Mouse (Mus musculus) common myeloid progenitor, adult 5-6 weeks (primary cell): ENCODE measurements at regions not wholly inside any gene's neighbourhood (a gene's known extent, or its start where the extent isn't known, plus 50 kb on each side); places are given as distances from the start of the nearest gene placed in this dataset.
"Not testable (repeated sequence)": the region's sequence is repeated elsewhere in the genome, so short reads cannot be mapped to it uniquely, and the experiment has no call there.

ENCODE experiments used
- ATAC-seq: replicated peaks from 2 replicates; pipeline ENCODE4 v1.8.0; 2016; ENCODE audit warnings: low read depth, mild to moderate bottlenecking, moderate TSS enrichment, inconsistent platforms; ENCODE audit not compliant: poor library complexity, severe bottlenecking

GRCm38 (mm10) chr2:100918122-100918521 lies 706.4 kb upstream of the Rag2 start:
- ATAC-seq, result no peak

DNA sequence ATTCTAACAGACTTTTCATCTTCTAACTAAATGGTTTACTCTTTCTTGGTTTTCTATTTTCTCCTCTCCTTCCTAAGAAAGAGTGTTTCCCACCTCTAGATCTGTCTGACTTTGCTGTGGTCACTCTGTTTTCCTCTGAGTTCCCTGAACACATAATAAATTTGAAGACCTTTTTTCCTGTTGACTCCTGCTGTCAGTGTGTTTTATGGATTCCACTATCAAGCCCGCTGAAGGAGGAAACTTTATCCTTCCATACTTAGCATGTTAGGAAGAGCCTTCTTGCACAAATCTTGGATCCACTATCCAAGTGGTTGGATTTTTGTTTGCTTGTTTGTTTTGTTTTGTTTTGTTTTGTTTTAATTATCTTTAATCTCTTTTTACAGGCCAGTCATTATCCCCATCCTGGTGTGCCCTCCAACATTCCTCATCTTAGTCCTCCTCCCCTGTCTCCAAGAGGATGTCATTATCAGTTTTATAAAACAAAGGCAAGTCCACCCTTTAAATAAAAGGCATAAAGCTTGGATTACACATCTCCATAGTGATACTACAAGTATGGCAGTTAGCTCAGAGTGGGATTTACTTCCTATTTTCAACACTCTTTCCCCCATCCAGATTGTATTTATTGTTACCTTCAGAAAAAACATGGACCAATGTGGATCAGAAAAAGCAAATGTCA lies 704.8 kb upstream of the Rag2 start:
- no peak for ATAC-seq

DNA sequence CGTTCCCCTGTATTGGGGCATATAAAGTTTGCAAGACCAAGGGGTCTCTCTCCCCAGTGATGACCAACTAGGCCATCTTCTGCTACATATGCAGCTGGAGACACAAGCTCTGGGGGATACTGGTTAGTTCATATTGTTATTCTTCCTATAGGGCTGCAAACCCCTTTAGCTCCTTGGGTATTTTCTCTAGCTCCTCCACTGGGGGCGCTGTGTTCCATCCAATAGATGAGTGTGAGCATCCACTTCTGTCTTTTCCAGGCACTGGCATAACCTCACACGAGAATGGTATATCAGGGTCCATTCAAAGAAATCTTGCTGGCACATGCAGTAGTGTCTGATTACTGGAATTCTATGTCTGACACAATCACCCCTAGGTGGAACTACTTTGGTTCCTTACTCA lies 675.9 kb upstream of the Rag2 start:
- ATAC-seq, result not testable (repeated sequence)

- ATAC-seq, result no peak
These were observed 665.1 kb upstream of the Rag2 start for GRCm38 (mm10) chr2:100959412-100959811.

DNA sequence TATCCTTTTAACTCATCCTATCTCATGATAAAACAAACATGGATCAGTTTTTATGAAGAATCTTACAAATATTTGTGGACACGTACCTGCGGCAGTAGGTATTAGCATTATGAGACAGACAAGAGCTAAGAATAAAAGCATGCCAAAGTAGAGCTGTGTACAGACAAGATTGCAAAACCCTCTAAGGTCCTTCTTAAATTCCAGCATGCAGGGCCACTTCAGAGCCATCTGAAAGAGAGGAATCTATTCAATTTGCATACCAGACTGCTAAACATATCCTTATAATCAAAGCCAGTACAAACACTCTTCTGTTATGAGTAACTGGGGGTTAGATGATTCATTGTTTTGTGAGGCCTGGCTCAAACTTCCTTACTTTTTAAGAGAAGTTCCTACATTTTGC lies 659.9 kb upstream of the Rag2 start:
- ATAC-seq, result no peak

DNA sequence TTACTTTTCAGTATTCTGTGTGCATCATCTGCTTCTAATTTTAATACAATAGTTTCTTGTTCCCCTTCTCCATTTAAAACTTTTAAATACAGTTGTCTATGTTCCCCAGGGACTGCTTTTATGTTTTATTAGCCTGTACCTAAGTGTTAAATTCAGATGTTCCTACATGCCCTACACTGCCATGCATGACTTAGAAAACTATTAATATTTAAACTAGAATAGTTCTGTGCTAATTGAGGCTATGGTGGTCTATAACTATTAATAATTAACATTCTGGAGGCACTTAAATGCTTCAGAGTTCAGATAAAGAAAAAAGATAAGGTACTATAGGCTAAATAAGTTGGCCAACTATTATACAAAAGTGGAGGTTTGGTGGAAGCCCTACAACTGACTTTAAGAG lies 647.3 kb upstream of the Rag2 start:
- no peak for ATAC-seq

DNA sequence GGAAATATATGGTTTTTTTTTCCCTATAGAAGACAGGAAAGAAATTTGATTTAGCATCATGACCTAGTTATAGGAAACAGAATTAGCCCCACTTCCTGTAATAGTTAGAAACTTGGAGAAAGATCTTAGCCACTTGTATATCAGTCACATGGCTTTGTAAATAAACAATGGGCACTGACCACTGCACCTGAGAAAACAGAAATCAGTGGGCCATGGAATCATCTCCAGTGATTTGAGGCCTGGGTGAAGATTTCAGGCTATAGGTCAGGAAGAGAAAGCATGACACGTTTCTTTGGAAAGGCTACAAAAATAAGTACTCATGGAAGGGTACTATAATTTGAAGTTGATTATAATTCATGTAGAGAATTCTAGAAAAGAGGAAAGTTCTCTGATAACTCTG lies 642.2 kb upstream of the Rag2 start:
- ATAC-seq, result no peak

DNA sequence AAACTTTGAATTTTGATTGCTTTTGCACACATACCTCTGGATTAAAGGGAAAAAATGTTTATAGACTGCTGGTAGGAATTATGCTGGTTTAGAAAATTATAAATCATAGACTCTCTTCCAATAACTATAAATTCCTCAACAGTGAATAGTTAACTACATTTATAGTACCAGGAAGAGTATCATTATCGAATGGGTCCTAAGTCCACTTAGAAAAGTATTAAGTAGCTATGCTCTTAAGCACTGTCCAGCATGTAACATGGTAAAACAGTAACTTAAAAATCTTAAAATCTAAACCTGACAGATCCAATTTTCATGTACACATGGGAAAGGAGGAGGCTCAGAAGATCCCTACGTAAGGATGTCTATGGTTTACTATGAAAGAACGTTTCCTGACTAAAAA lies 609.2 kb upstream of the Rag2 start:
- no peak for ATAC-seq

- no peak for ATAC-seq
These were observed 605.1 kb upstream of the Rag2 start for GRCm38 (mm10) chr2:101019384-101019783.

DNA sequence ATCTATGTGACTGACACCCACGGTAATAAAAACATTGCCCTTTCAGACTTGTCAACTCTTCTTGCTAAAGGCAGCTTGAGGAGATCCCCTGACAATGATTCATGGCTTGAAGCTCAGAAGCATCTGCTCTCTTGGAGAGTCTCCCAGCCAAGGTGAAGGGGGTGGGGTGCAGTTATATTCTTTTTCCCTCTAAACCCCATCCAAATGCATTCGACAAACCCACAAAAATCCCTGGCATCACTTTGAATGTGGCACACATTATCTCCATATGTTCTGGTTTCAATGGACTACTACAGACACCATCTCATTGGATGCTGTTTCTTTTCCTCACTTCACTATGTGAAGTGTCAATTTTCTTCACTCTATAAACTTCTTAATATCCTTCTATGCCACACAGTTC lies 603.0 kb upstream of the Rag2 start:
- no peak for ATAC-seq

DNA sequence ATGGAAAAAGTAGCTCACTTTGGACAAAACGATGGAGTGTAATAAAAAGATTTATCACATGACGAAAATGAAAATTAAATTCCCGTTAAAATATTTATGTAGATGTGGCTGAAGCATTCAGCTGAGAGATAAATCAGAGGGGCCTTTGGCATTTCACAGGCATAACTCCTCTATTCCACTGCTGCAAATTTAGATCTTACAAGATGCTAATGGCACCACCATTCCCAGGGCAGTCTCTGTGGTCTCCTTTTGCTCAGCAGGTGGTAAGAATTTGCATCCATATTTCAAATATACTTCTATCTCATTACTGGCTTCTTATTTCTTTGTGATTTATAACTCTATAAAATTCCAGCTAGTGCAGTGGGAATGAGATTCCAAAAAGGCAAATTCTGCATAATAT lies 581.5 kb upstream of the Rag2 start:
- no peak for ATAC-seq

- no peak for ATAC-seq
These were observed 561.6 kb upstream of the Rag2 start for GRCm38 (mm10) chr2:101062939-101063338.

DNA sequence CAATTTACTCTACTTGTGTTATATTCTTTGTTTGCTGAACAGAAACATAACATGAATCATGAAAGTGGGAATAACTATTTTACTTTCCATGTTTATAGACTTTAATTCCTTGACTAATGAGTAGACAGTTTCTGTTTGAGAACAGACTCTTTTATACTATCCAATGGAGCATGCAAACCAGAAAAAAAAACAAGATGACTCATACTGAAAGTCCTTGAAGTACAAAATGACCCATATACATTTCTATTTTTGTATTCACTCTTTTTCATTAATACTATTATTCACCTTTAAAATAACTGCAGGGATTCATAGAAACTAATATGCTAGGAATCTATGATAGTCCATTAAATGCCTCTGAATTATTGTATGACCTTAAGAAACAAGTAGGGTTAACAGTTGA lies 549.5 kb upstream of the Rag2 start:
- no peak for ATAC-seq

DNA sequence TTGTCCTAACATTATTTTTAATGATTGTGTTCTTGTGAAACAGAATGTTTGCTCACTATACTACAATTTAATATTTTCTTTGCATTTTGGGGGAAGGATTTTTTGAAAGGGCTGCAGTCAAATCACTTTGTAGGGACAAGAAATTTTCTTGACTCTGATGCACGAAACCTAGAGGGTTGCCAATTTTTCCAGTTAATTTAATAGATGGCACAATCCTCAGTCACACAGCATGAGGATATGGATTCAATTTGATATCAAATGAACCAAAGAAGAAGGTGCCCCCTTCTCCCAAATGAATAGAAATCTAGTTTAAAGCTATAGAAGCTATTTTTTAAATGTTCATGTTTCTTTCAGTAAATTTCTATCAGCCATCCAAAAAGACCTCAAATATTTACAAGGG lies 544.3 kb upstream of the Rag2 start:
- ATAC-seq, result no peak

GRCm38 (mm10) chr2:101083813-101084212 lies 540.7 kb upstream of the Rag2 start:
- ATAC-seq, result no peak

- ATAC-seq, result no peak
These were observed 539.9 kb upstream of the Rag2 start for GRCm38 (mm10) chr2:101084648-101085047.

DNA sequence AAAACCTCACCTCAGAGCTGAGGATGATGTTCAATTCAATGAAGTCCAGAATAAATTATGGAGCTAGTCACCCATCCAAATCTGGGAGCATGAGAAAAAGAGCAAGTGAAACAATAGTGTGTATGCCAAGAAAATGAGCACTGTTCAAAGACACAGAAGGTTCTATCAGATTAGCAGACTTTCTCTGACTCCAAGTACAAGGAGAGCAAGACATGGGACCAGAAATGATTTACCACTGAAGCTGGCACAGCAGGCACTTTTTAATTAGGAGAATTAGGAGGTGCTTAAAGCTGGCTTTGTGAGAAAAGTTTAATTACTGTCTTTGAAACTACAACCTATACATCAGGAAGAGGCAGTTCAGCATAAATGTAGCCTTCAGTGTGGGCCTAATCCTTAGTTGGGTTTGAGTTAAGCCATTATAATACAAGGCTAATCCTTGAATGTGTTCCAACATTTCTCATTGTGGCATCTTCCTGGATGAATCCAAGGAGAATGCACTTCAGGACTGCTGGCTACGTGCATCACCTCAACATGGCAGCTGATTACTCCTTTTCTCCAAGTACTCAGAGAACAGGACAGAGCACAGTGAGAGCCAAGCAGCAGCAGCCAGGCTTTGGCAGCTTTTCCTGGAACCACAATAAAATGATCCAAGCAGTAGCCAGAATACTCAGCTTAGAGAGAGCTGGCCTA lies 517.2 kb upstream of the Rag2 start:
- ATAC-seq, result no peak

DNA sequence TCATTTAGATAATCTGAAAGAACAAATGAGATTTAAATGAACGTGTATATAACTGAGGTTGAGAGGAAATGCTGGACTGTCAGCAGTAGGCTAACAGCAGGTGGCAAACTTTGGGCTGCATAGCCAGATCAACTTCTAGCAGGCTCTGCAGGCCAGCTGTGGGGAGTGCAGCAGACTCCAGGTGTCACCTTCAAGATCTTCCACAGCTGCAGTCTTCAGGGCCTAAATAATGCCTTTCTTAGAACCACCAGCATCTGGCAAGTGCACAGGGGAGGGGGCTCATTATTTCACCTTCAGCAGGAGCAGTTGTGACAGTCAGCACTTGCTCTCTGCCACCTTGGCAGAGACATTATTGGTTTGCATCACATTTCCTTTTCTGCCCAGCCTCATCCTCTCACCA lies 487.7 kb upstream of the Rag2 start:
- ATAC-seq, result no peak

GRCm38 (mm10) chr2:101139931-101140330 lies 484.6 kb upstream of the Rag2 start:
- no peak for ATAC-seq

DNA sequence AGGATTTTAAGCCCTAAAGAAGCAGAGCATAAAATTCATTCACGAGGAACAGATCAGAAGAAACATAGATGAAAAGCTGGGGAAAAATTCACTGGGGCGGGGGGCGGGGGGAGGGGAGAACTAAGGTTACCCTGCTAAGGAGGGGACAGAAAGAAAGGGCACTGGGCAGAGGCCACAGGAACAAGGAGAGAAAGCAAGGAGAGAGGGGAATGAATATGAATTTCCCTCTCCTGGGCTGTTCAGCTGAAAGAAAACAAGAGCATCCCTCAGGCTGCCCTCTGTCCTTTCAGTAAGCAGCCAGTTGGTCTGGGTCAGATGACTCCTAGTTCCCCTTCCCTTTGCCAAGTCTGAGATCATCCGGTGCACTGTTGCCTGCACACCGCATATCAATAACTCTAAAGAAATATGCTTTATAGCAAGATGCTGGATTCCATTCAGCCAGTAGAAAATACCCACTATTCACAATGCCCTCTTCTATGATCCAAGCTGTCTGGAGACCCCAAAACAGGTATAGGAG lies 467.7 kb upstream of the Rag2 start:
- ATAC-seq, result no peak

DNA sequence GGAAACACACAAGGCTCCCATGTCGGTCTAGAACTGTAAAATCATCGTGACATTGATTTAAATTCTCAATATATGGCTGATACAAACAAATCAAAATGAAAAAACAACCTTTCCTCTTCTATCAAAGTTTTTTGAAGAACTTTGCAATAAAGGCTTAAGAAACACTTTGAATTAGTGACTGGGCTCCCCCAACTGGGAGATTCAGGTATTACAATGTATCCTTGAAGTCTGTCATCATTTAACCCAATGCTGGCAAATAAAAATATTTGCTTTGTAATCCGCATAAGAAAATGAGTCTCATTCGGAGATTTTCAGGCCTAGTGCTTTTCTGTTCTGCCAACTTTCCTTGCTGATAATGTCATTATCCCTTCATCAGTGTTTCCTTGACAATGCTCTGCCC lies 465.2 kb upstream of the Rag2 start:
- peak; percentile 54; the same call in 1 of the 2 replicates for ATAC-seq

GRCm38 (mm10) chr2:101165942-101166341 lies 458.6 kb upstream of the Rag2 start:
- no peak for ATAC-seq
